Mouse (Mus musculus) c-Kit-positive CD71-negative TER-119-negative erythroid progenitor cells, embryonic 14.5 days (primary cell): Measurements from ENCODE around the gene Il5.

Experiments
- DNase-seq: peaks from one replicate; pipeline ENCODE4 v3.0.0-alpha.2; 2013; ENCODE audit warnings: low read depth

Il5 gene

DNA sequence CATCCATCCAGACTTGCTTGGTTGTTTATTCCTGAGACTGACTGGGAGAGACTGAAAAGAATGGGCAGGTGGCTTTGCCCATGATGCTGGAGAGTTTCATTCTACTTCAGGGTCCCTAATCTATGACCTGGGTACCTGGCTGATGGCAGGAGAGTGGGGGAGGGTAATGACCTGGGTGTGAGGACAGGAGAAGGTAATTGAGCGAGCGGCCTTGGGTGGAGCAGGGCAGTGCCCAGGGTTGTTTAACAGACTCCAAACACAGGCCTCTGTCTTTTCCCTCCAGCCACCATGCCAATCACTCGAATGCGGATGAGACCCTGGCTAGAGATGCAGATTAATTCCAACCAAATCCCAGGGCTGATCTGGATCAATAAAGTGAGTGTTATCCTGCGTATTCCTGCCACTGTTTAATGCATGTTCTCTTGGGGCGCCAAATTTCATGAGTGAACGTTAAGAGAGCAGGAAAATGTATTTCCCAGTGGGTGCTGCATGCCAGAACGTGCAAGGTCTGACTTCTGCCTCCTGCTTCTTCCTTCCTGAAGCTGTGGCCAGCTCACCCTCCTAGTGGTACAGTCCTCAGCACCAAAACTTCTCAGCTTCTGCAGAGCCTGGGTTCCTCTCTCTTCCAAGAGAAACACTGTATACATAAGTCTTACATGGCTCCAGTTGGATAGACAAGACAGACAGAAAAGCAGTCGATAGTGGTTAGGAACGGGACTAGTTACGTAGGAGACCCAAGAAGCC is 50.6 kb downstream of the Il5 start:
- no peak for DNase-seq

DNA sequence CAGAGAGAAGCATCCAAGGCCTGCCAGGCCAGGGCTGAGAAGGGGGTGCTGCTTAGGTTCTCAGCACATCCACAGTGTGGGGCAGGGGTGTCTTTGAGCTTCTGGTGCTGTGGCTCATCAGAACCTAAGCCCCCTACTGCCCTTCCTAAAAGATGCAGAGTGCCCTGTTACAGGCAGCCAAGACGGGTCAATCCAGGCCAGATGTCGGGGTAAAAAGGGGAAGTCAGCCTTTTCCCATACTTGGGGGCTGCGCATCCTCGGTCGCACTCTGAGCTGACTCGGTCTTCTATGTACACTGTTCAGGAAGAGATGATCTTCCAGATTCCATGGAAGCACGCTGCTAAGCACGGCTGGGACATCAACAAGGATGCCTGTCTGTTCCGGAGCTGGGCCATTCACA is 51.9 kb downstream of the Il5 start:
- no peak for DNase-seq

DNA sequence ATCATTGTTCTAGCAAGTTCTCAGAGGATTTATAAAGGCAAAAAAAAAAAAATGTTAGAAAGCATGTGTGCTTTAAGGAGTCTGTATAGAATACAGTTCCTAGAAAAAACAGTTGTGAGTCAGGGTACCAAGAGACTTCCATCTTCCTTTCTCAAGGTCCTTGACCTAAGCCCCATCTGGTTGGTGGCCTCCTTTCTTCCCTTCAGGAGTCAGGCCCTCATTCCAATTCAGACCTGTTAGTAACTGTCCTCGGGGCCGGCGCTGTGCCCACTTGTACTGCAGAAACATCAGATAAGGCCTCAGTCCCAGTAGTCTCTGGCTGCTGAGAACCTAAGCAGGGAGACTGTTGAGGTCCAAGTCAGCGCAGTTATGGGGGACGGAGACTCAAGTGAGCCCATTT is 52.5 kb downstream of the Il5 start, which contains the start of gene Gm17334:
Gene Gm17334, minus strand, starts transcription at position 101 of the 400 bp plus-strand sequence.
- DNase-seq: no peak

DNA sequence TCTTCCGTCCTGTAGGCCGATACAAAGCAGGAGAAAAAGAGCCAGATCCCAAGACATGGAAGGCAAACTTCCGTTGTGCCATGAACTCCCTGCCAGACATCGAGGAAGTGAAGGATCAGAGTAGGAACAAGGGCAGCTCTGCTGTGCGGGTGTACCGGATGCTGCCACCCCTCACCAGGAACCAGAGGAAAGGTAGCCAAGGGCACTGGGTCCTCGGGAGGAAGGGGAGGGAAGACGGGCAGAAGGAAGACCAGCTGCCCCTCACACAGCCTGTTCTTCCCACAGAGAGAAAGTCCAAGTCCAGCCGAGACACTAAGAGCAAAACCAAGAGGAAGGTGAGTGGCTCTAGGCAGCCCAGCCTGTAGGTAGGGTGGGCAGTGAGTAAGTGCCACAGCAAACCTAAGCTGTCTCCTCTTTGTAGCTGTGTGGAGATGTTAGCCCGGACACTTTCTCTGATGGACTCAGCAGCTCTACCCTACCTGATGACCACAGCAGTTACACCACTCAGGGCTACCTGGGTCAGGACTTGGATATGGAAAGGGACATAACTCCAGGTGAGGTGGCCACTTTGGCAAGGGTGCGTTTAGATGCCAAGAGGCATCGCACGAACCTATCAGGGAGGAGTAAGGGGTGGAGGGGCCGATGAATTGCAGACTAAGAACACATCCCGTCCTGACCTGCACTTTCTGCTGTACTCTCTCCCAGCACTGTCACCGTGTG is 53.2 kb downstream of the Il5 start:
- no peak for DNase-seq
